Mouse (Mus musculus): ENCODE results near the gene Letm1. TPM values are rescaled to one million over a fixed set of nuclear protein-coding genes. Genes with fewer than 3 reads are reported as not detected.

Gene Letm1
- 34.9 and 43.8 TPM in 2 replicates for polyA plus RNA-seq (2012; ENCODE audit: low replicate concordance)

GRCm38 (mm10) chr5:33782345-33782998, at the start of gene Letm1:
Gene Letm1 (minus strand): TSS chr5:33782817.

GRCm38 (mm10) chr5:33819876-33820732, 37.5 kb upstream of the Letm1 start, which contains the start of gene Nsd2:
Gene Nsd2 (plus strand): TSS chr5:33820725.

GRCm38 (mm10) chr5:33721541-33722265, 60.9 kb downstream of the Letm1 start, which contains the start of gene Fgfr3:
Gene Fgfr3 (plus strand): TSS chr5:33721674.

Other genes starting within 250 kb of the Letm1 start
- 99.4 and 129 TPM in 2 replicates for gene Fam53a, start 153.2 kb downstream of the Letm1 start, polyA plus RNA-seq (2012; ENCODE audit: low replicate concordance)
- not detected in 2 replicates for gene Gm9903, start 152.9 kb downstream of the Letm1 start, polyA plus RNA-seq (2012; ENCODE audit: low replicate concordance)
- gene Slbp, start 130.2 kb downstream of the Letm1 start, polyA plus RNA-seq (2012; ENCODE audit: low replicate concordance): 121 and 170 TPM in 2 replicates
- gene Tacc3, start 124.7 kb downstream of the Letm1 start, polyA plus RNA-seq (2012; ENCODE audit: low replicate concordance): 21.1 and 32.2 TPM in 2 replicates
- gene Tmem129, start 124.4 kb downstream of the Letm1 start, polyA plus RNA-seq (2012; ENCODE audit: low replicate concordance): 7.9 and 22.7 TPM in 2 replicates
- 0.05 and 0.49 TPM in 2 replicates for gene Fgfr3, start 61.1 kb downstream of the Letm1 start, polyA plus RNA-seq (2012; ENCODE audit: low replicate concordance)
- 8.0 and 19.1 TPM in 2 replicates for gene Nsd2, start 37.9 kb upstream of the Letm1 start, polyA plus RNA-seq (2012; ENCODE audit: low replicate concordance)
- 20.6 and 79.3 TPM in 2 replicates for gene Nelfa, start 153.6 kb upstream of the Letm1 start, polyA plus RNA-seq (2012; ENCODE audit: low replicate concordance)
- 5.4 and 14.8 TPM in 2 replicates for gene Gm1673, start 200.6 kb upstream of the Letm1 start, polyA plus RNA-seq (2012; ENCODE audit: low replicate concordance)
- gene Nat8l, start 213.2 kb upstream of the Letm1 start, polyA plus RNA-seq (2012; ENCODE audit: low replicate concordance): 2.6 and 2.7 TPM in 2 replicates

Measured in leukemia stem cell, adult 10-12 weeks (primary cell).